Mouse (Mus musculus): Measurements from ENCODE around the gene Crybg3. TPM values are rescaled to one million over a fixed set of nuclear protein-coding genes. Genes with fewer than 3 reads are reported as not detected.

The Crybg3 gene
- total RNA-seq (2021), result 1 to 10 TPM; 4.5 TPM
- long read RNA-seq, full-length matches to known transcripts, result 2 of 5 reads
- long read RNA-seq, partial matches to known transcripts, result 1 of 5 reads
- long read RNA-seq, other reads (novel, unspliced or antisense), result 2 of 5 reads

DNA sequence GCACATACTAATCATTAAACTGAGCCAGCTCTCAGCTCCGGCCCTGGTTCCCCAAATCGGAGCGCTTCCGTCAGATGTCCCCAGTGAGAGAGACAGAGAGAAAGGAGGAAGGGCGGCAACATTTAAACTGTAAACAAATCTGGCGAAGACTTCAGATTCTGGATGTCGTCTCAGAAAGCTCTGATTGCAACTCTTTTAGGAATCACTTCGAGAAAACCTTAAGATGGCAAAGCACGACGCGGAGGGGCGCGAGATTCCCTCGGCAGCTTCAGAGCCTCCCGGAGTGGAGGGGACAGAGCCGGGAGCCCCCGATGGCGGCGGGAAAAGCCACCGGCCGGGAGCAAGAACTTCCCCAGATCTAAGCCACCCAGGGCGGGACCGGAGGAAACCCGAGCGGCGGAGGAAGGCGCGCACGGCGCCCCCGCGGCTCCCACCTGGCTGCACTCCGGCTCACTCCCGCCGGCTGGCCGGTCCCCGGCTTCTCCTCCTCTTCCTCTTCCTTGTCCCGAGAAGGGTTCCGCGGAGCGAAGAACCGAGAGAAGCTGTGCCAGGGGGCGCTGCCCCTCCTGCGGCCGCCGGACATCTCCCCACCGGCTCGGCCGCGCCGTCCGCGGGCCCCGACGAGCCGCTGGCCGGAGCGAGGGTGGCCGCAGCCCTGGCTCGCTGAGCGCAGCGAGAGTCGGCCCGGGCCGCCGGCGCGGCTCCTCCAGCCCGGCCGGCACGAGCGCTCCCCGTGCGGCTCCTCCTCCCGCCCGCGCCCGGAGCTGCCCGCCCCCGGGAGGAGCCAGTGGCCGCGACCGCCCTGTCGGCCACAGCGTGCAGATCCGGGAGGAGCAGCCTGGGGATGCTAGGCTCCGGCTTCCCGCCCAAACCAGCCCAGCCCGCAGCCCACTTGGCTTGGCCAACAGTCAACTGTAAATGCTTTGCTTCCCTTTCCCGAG lies at the start of gene Crybg3:
Gene Crybg3 (minus strand): TSS at position 669 of the 941 bp plus-strand sequence.
- DNase-seq (ENCODE audit: low spot score in 2 of 2), result peak; percentile 25 to 47

DNA sequence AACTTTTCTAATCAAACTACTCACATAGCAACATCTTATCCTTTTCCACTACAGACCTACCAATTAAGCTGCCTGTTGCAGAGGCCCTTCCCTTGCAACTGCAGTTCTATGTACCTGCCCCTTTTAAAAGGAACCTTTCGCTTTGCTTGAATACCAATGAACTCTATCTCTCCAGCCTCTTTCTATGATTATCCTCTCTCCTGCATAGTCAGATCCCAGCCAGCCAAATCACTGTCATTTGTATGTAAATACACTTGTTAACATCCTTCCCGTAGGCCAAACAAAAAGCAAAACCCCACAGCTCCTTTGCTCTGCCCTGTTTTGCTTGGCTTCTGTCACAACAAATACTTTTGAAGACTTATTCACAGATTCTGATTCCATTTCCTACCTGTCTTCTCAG lies 43.0 kb upstream of the Crybg3 start:
- DNase-seq (ENCODE audit: low spot score in 2 of 2), result no peak

DNA sequence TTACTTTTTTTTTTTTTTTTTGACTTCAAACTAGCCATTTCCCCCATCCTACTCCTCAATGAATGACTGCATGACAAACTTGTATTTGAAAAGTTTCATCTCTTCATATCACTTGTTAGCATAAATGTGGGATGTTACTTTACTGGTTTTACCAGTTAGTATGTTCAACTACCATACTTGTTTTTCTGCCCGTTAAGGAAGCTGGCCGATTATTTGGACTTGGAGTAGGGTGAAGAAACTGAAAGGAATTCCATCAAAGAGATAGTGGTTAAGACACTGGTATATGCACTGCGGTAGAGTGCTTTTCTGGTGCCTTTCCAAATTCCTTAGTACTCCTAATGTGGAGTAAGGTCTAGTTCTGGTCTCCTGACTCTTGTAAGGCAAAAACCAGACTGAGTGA lies 39.2 kb upstream of the Crybg3 start:
- no peak for DNase-seq (ENCODE audit: low spot score in 2 of 2)

DNA sequence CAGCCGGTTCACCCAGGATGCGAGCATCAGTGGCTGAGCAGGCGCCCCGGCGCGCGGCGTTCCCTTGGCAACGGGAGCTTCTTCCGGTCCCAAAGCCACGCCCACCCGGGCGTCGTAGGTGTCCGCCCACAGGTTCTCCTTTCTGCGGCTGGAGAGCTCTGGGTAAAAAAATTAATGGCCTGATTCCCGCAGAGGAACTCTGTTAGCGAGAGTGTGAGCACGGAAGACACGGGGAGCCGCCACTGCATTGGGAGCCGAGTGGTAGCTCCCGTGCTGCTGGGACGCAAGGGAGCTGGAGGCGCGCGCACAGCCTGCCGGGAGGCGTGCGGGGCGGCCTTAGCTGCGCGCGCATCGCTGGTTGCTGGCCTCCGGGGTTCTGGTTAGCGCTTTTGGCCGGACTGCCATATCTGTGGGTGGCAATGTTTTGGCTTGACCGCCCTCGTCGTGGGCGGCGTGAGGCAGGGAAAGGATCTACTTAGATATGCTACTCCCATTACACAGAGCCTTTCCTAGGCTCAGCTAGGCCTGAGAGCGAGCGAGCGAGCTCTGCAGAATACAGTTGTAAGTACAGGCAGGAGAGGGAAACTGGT lies 38.4 kb upstream of the Crybg3 start, which contains the start of gene Arl6:
Gene Arl6 (minus strand): TSS at position 290 of the 590 bp plus-strand sequence.
- peak; percentile 93 to 97 for DNase-seq (ENCODE audit: low spot score in 2 of 2)

DNA sequence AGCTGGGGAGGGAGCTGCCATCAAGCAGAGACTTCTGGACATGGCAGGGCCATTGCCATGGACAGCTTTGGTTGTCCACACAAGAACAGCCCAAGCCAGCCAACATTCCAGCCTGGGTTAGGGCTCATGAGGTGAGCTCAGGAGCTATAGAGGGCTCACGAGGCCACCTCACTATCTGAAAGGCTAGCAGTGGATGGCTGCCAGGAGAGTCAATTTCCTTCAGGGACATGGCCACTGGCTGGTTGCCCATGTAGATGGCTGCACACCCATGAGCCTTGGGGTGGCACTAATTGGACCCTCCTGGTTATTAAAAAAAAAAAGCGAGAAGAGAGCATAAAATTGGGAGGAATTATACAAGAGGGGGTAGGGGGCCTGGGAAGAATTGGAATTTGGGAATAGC lies 33.8 kb upstream of the Crybg3 start:
- no peak for DNase-seq (ENCODE audit: low spot score in 2 of 2)

DNA sequence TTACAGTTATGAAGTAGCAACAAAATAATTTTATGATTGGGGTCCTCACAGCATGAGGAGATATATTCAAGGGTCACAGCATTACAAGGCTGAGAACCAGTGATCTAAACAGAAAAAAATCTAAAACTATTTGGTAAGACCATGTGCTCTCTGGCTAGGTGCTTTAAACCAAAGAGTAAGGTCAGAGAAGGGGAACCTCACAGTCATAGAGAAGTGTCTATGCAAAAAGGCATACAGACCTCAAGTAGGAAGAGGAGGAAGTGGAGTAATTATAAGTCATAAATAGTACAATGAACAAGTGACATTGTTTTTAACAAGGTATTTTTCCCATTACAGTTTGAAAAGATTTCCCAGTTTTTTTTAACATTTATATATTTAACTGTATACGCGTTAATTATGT lies 20.8 kb upstream of the Crybg3 start:
- DNase-seq (ENCODE audit: low spot score in 2 of 2), result no peak

DNA sequence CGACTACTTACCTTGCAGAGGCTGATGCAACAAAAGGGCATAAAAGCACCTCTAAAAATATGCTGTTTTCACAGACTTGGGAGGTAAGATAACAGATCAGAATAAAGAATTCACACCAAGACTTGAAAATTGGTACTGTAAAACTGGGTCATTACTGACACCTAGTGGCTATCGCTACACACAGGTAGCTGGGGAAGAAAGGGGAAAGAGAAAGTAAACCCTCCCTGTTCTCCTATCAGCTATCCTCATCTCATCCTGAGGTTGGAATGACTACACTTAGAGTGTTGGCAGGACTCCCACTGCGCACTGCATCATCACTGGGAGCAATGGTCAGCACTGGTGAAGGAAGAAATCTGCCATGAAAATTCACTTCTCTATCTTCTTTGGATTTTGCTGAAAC lies 16.4 kb upstream of the Crybg3 start:
- DNase-seq (ENCODE audit: low spot score in 2 of 2), result peak in 1 of 2 experiments; percentile 61

DNA sequence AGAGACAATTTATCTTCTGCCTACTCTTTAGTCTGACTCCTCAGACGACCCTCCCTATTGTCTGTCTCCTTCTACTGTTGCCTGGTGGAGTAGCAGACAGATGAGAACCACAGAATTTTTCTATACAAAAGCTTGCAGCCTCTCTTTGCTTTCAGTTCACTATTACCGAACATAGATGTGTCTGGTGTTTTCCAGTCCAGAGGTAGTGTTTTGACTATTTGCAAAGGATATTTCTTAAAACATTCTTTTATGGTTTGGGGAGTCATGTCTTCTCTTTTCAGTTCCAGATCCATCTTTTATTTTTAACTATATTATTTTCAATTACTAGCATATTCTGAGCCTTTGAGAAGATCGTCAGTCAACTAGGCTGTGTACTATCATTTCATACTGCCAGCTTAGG lies 14.9 kb upstream of the Crybg3 start:
- no peak for DNase-seq (ENCODE audit: low spot score in 2 of 2)

DNA sequence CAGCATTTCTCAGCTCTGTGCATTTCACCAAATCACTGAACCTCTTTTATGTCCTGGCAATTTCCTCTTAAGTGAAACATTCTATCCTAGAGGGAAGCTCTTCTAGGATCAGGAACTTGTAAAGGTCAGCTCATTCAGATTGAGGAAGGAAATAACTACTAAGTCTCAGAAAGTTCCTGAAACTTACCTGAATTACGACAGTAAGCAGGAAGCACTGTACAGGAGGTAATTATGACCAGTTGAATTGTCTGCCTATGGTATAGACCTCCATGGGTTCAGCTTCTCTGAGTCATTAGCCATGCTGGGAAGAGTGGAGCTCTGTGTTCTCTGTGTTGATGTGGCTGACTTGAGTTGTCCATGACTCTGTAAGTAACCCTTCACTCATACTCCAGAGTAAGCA lies 10.0 kb upstream of the Crybg3 start:
- DNase-seq (ENCODE audit: low spot score in 2 of 2), result no peak

DNA sequence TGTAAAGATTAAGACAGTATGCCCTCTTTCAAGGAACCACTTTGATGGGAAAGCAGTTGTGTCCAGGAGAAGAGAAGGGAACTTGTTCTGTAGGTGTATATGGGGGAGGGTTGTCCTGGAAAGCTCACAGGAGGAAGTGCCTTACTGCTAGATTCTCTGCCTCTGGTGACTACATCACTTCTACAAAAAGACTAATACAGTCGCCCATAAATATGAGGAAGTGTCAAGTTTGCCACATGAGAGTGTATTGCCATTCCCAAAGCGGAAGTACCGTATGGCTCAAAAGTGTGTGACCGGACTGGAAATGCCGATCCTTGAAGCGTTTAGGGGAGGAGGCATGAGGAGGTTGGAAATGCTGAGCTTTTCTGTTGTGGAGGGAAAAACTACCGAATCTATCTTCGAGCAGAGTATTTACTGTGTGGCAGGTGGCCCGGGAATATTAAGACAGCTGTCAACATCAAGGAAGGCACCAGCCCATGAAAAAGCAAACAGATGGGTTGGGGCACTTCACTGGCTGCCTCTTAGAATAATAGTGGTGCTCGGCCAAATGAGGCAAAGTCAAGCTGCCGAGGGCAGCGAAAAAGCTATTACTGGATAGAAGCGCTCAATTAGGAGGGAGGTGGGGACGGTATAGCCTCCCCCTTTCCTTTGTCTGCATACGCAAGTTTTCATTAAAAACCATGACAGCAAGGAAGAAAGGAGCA lies 3.5 kb upstream of the Crybg3 start:
- peak; percentile 11 to 31 for DNase-seq (ENCODE audit: low spot score in 2 of 2)

DNA sequence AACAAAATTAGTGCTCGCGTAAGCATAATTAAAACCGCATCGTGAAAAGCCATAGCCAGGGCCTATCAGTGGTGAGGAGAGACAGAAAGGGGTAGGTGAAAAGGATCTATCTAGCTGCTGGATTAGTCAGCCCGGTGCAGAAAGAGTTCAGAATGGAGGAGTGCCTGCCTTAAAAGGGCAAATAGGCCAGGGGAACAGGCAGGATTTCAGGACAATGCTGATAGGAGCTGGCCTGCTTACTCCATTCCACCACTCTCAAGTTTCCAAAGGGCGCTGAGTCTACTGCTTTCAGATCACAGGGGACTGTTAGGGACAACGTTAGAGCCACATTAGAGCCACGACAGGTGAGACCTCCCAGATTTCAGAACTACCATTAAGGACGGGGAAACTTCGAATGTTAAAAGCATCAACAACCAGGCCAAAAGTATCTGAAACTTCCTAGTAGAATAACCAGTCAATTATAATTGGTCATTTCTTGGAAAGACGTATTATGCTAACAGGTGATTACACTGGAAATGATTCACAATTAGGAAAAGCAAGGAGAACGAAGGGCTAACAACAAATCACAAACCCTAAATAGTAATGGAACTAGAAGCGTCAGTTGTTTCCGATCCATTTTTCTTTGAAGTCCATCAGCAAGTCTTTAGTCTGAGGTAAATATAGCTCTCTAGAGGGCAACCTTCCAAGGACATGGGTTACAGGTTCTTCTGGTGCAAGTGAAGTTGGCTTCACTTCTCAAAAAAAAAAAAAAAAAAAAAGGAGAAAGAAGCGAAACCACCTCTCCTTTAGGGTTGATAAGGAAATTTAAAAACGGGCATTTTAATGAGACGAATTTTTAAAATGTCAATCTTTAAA lies 1.1 kb downstream of the Crybg3 start:
- DNase-seq (ENCODE audit: low spot score in 2 of 2), result no peak

DNA sequence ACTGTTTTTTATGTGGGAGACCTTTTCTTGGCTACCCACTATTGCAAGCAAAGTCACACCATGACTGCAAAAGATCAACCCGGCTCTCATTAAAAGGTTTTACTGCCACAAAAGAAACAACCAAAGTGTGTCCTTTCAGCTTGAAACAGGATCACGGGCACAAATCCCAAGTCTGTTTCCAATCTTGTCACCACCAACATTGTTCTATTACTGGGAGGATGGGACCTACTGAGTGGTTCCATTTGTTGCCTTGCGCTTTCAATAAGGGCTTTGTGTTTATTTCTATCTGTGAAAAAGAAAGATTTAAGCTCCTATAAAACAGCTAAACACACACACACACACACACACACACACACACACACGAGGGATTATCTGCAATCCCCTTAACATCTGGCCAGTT lies 1.8 kb downstream of the Crybg3 start:
- no peak for DNase-seq (ENCODE audit: low spot score in 2 of 2)

DNA sequence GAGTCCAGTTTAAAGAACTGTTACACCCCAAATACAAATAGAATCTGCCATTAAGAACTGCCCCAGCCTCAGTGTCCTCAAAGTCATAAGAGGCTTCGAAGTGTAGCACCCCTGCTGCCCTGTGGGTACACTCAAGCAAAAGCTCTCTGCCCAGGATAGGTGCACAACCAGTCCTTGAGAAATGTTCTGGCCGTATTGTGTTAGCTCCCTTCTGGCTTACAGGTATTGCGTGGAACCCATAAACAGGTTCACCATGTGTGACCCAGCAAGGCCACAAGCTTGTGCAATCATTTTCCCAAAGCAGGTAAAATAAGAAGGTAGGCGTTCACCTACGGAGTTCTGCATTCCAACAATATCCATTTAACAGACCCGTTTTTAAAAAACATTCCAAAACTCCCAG lies 3.5 kb downstream of the Crybg3 start:
- DNase-seq (ENCODE audit: low spot score in 2 of 2), result no peak

DNA sequence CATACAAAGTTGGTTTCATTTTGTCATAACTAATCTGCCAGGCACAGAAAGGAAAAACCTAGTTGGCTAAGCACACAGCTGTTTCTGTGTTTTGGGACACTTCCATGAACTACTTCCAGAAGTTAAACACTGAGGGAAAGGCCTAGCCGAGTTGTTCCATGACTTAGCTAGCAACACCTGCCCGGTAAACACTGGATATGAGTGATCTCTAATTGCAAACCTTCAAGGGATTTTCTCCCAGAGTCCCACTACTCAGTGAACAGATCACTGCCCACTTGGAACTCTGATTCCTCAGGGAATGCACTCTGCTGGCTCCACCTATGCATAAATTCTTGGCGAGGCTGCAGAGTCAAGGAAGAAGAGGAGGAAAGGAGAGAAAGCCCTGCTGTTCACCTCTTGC lies 6.1 kb downstream of the Crybg3 start:
- DNase-seq (ENCODE audit: low spot score in 2 of 2), result no peak

DNA sequence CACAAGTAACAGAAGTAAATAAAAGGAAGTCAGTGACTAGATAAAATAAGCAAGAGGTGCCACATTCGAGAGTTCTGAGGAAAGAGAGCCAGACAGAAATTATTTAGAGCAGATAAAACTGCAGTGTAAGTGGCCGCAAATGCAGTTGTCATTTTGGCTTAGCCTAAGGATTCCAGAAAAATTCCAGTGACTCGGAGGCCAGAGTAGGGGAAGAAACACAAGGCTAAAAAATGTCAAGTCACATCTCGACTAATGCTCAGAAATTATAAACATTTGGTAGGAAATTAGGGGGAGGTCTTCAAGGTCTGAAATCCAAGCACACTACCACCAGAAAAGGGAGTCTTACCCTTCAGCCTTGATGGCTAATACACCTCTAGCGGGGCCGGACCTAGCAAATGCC lies 10.0 kb downstream of the Crybg3 start:
- DNase-seq (ENCODE audit: low spot score in 2 of 2), result no peak

DNA sequence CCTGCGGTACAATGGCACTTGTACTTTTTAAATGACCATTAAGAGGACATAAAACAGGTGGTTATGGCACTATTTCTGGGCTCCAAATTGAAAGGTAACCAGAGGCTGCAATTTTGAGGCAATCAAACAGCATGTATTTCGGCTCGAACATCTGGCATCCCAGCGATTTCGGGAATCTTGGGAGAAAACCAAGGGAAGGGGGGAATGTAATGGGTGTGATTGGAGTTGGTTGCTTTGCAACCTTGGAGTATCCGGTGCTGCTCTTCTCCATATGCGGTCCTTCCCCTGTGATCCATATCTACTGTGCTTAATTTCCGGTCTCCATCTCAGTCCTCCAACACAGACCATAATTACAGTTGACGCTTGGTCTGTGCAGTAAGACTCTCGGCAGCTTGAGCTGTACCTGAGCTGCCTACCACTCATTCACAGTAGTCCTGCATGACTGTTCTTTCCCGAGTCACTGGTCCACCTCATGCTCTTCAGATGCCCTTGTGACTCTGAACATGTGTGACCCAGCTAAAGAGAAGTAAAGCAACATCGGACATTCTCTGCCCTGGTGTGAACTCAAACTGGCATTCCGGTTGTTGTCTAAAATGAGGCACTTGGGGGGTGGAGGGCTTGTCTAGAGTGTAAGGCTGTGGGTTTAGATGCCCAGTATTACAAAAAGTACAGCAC lies 12.3 kb downstream of the Crybg3 start:
- DNase-seq (ENCODE audit: low spot score in 2 of 2), result no peak

DNA sequence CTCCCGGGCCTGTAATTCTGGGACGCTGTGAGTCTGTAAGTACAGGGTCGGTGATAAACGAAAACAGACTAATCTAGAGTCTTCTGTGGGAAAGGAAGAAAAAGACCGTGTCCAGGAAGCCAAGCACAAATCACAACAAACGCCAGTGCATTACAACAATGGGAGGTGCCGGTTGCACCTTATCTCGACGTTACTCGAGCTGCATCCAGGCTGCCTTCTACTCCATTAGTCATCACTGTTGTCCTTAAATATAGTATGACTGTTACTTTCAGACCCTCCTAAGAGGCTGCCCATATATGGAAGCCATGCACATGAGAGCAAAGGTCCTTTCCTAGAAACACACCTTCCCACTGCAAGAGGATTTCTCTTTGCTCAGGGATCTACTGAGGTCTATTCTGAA lies 13.0 kb downstream of the Crybg3 start:
- no peak for DNase-seq (ENCODE audit: low spot score in 2 of 2)

DNA sequence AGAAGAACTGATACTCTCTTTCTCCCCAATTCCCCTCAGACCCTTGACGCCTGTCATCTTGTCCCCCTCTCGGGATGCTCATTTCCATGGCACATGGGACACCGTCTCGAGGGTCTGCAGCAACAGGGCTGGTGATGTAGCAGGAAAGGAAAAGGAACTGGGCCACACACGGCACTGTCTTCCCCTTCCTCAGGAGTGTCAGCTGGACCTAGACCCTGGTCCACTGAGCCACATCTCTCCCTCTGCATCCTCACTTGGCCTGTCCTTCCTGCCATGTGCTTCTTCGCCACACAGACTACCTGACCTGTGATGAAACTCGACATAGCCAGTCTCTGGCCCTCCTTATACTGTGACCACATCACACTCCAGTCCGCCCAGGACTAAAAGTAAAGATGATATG lies 13.9 kb downstream of the Crybg3 start:
- DNase-seq (ENCODE audit: low spot score in 2 of 2), result no peak

DNA sequence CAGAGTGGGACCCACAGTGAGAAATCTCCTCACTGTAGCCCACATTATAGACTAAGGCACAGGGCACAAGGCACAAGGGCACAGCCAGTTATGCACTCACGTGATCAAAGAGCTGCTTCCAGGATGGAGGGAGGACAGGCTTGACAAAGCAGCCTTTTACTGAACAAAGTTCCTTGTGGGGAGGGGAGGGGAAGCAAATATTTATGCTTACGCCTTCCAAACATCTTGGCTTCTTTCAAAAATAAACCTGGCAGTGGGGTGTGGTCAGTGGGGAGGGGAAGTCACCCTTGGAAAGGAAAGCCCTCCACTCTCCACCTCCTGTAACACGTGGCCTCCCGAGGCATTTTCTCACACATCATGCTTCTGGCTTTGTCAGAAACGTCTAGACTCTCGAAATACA lies 14.5 kb downstream of the Crybg3 start:
- DNase-seq (ENCODE audit: low spot score in 2 of 2), result no peak

DNA sequence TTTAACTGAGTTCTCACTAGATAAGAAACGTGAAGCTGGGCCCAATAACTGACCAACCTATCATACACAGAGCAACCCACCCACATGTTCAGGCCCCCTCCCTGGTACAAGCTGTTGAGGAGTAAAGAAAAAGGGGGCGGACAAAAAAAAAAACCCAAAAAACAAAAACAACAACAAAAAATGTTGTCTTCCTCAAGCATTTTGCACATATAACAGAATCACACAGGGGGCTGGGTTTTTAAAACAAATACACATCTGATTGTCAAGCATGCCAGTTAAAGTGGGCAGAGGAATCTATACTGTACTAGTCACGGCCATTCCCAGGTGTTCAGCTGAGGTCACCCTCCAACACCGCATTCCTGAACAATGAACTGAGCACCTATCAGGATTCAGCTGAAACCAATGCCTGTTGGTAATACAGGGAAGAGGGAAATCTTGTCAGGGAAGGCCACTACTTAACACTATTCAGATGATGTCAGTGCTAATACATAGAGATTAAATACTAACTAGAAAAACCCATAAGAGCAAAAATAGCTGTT lies 15.0 kb downstream of the Crybg3 start:
- no peak for DNase-seq (ENCODE audit: low spot score in 2 of 2)

Data from layer of hippocampus, adult 18-20 months (tissue).